Mouse (Mus musculus): Measurements from ENCODE around the gene Sppl3.

DNA sequence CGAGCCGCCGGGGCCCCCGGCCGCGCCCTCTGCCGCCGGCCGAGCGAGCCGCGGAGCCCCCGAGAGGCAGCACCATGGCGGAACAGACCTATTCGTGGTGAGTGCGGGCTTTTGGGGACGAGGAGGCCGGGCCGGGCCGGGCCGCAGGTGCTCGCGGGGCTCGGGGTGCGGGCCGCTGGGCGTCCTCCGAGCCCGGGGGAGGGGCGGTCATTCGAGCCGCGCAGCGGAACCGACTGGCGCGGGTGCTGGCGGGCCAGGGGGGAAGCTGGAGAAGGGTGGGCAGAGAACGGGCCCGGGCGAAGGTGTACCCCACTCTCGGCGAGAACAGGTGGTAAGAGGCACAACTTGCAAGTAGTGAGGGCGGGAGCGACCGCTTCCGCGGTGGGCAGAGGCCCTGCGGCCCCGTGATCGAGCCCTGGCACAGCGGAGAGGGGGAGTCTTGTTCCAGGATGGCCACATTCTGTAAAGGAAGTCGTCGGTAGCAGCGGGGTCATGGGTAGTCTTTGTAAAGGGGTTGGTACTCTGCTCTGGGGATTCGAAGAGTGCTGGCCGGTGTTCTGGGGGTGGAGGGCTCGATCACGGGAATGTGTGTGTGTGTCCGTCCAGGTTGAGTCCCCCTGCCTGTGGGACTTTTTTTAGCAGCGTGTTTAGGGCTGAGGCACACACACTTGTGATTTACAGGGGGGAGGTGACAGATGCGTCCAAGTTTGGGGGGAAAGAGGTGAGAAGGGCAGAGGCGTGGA is 753 bp downstream of the Sppl3 start:
- peak; percentile 47 for TF ChIP-seq CTCF (IDR thresholded peaks at IDR 0.05)
- no peak for TF ChIP-seq EP300 (IDR thresholded peaks at IDR 0.05)

Data from lung, postnatal 0 days (tissue).